Mouse (Mus musculus) lung, postnatal 25 days (tissue): Measurements from ENCODE around the gene Arfgef2.
A peak's percentile ranks its signal among the peaks of the same experiment; 100 is the strongest.

Experiments
- DNase-seq: peaks from one replicate; pipeline ENCODE4 v3.0.0; 2022; ENCODE audit warnings: low spot score

Gene Arfgef2

DNA sequence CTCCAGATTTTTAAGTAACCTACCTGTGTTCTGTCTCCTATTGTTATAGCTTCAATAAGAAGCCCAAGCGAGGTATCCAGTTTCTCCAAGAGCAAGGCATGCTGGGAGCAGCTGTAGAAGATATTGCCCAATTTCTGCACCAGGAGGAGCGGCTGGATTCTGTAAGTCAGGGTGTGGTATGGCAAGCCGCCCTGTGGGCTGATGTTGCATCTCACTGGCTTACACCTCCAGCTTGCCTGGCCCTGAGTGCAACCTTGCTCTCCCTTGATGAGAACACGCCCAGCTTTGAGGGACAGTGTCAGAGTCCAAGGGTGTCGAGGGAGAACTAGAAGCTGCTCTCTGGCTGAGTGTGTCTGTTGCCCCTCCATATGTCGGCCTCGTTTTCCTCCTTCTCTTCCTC lies 53.8 kb downstream of the Arfgef2 start:
- DNase-seq, result no peak

- DNase-seq, result no peak
Measured at GRCm38 (mm10) chr2:166862505-166862904, 57.1 kb downstream of the Arfgef2 start.

GRCm38 (mm10) chr2:166865476-166865875 lies 60.1 kb downstream of the Arfgef2 start:
- no peak for DNase-seq

DNA sequence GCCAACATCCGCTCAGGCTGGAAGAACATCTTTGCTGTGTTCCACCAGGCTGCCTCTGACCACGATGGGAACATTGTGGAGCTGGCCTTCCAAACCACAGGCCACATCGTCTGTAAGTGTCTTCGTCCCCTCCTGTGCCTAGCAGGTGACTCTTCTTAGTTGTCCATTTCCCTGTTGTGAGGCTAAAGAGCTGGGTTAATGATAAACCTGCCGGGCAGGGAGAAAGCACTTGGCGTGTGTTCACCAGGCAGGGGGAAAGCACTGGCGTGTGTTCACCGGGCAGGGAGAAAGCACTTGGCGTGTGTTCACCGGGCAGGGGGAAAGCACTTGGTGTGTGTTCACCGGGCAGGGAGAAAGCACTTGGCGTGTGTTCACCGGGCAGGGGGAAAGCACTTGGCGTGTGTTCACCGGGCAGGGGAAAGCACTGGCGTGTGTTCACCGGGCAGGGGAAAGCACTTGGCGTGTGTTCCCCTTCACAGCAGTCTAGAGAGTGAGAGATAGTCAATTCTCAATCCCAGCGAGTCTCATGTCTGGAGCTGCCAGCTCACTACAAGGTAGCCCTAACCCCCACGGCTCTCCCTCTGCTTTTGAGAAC lies 65.0 kb downstream of the Arfgef2 start:
- DNase-seq, result no peak

DNA sequence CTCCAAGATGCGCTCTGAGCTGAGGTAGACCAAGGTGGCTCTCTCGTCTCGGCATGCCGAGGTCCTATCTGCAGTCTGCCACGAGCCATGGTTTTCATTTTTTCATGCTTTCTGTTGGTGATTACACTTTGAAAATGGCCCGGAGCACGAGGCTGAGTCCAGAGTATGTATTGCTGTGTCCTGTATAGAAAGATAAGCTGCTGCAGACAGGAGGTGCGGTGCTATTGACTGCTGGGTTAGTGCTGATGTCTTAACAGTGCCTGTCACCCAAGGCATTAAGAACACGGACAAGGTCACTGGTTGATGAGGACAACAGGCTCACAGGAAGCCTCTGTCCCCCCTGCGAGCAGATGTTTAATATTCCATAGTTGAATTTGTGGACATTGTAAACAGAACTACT lies 65.5 kb downstream of the Arfgef2 start:
- no peak for DNase-seq

GRCm38 (mm10) chr2:166874675-166875280 lies 69.4 kb downstream of the Arfgef2 start:
- no peak for DNase-seq

- no peak for DNase-seq
Measured at GRCm38 (mm10) chr2:166875561-166875960, 70.2 kb downstream of the Arfgef2 start.

DNA sequence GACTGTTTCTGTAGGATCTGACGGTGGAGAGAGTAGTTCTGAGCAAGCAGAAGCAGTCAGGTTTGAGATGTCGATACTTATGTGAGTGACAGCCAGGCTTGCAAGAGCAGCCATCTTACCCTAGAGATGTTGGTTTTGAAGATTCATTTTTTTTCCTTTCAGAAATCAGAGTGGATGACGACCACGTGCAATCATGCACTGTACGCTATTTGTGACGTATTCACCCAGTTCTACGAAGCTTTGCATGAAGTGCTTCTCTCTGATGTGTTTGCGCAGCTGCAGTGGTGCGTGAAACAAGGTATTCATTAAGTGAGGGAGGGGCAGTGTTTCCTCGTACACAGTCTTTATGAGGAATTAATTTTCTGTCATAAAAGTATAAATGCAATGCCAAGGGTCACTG lies 70.9 kb downstream of the Arfgef2 start:
- DNase-seq, result no peak

- DNase-seq, result no peak
Measured at GRCm38 (mm10) chr2:166885066-166885465, 79.7 kb downstream of the Arfgef2 start.

- no peak for DNase-seq
Measured at GRCm38 (mm10) chr2:166885619-166886018, 80.2 kb downstream of the Arfgef2 start.

DNA sequence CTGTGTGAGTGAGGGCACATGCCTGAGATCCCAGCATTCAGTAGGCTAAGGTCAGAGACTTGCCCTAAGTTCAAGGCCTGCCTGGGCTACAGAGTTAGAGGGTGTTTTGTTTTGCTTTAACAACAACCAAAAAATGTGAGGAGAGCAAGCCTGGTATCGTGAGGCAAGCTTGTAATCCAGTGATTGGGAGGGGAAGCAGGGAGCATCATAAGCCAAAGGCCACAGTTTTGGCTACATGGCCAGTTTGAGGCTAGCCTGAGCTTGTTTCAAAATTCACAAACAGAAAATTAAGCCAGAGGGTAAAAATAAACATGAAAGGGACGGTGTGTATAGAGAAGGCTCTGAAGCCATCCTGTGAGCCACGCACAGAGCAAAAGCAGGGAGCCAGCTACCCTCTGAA lies 80.8 kb downstream of the Arfgef2 start:
- no peak for DNase-seq

DNA sequence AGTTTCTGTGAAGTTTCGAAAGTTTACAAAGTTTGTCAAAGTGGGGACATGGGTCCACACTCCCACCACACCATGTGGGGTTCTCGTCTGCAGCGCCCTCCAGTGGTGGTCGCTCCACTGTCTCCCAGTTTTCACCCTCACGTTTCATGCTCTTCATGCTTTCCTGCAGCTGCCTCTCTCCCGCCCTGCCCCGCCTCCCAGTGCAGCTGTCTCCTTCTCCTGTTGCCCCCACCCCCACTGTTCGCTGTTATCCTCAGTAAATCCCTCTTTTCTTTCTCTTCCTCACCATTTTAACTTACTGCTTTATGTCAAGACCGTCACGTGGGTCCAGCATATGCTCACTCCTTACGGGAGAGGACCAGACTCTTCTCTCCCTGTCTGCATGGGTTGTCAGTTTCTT lies 82.4 kb downstream of the Arfgef2 start:
- no peak for DNase-seq

DNA sequence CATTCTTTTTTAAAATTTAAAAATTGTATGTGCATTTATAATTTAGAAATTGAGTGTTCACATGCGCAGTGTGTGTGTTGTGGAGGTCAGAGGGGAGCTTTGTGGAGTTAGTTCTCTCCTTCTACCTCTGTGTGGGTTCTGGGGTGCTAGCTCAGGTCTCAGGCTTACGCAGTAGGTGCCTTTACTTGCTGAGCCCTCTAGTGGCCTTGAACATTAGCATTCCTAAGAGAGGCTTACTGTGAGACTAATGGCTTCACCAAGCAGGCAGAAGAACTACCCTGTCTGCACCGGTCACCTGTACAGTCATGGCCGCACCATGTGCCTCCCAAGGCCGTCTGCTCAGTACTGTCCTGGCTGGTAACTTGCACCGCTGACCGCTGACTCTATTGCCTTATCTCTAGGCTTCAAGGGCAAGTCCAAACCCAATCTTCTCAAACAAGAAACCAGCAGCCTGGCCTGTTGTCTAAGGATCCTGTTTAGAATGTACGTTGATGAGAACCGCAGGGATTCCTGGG lies 86.0 kb downstream of the Arfgef2 start:
- DNase-seq, result no peak

- DNase-seq, result no peak
Measured at GRCm38 (mm10) chr2:166892158-166892680, 86.8 kb downstream of the Arfgef2 start.

- no peak for DNase-seq
Measured at GRCm38 (mm10) chr2:166893036-166893435, 87.6 kb downstream of the Arfgef2 start.

DNA sequence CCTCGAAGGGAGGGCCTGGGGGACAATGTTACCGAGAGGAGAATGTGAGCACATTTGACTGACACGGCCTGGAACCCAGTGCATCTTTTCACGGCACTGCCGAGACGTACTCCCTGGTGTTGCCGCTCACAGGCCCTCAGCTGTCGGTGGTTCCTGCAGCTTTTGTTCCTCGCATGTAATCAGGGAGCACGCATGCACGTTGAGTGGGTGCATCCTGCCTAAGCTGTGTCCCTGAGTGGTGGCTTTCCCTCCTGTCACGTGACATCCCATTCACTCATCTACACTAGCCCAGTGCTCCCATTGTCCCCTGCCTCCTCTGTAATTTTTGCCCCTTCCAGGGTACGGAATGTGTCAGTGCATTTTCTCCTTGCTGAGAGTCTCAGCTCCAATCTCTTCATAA lies 91.0 kb downstream of the Arfgef2 start:
- no peak for DNase-seq

- DNase-seq, result no peak
Measured at GRCm38 (mm10) chr2:166896974-166897373, 91.6 kb downstream of the Arfgef2 start.

- DNase-seq, result no peak
Measured at GRCm38 (mm10) chr2:166899161-166899560, 93.8 kb downstream of the Arfgef2 start.

DNA sequence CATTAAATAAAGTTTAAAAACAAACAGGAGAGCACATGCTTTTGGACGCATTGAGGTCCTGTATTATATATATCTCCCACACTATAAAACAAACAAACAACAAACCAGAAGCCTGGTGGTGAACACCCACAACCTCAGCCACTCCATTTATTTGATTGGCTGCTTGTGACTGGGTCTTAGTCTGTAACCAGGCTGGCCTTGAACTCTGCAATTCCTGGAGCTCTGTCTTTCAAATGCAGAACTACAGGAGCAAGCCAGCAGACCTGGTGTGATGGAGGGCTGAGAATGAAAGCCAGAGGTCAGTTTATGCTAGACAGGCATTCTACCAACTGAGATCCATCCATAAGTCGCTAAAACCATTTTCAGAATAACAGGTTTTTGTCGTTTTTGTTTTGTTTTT lies 94.4 kb downstream of the Arfgef2 start:
- DNase-seq, result no peak

- DNase-seq, result no peak
Measured at GRCm38 (mm10) chr2:166900792-166901505, 95.6 kb downstream of the Arfgef2 start.

GRCm38 (mm10) chr2:166903719-166904282 lies 98.4 kb downstream of the Arfgef2 start:
- DNase-seq, result no peak

DNA sequence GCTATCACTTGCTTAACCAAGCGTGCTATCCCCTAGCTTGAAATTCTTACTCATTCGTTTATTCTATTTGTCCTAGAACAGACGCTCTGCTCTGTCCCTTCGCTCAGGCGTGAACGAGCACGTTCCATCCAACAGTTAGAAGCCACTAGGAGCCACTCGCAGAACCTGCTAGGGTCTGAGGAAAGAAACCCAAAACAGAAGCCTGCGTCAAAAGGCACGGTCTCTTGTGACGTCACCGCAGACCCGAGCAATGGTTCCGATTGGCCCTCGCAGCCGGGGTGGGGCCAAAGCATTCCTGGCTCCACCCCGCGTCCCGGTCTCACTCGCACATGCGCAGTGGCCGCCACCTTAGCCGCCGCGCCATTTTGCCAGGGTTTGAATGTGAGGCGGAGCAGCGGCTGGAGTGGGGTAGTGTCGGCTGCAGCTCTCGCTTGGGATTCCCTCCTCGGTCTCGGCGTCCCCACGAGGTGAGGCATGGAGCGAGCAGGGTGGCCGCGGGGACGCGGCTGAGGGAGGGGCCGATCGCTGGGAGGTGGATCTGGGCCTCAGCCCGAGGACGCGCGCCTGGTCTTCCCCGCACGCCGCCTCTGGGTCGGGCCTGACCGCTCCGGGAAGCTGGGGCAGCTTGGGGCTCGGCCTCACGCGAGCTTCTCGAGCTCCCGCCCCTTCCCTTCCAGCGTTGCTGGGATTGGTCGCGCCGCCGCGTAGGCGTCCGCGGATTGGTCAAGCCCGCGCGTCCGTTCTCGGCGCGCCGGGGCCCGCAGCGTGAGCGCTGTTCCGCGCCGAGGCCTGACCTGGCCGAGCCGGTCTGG lies 100.5 kb downstream of the Arfgef2 start, which contains the start of gene Cse1l:
TSS of gene Cse1l (plus strand) at position 330 of the 812 bp plus-strand sequence.
- peak; percentile 96 for DNase-seq
